In genomic region chr13:71065568-71065967, GRCm38 (mm10) we compare ENCODE assay signal across 16 mouse cellular contexts.
"Had no signal": no experiment of that assay in that cellular context is flagged by ENCODE, and none has a peak within 500 bp of the region (broad histone marks: within the 10 kb centered on the region; RNA-seq: fewer than 3 reads in every experiment).

No protein-coding gene starts in this region.

- H3K4me2 ChIP-seq: kidney, embryonic 15.5 days; limb, embryonic 13.5 days; liver, embryonic 15.5 days; midbrain, embryonic 13.5 days; neural tube, embryonic 15.5 days had no signal

- ATAC-seq: intestine, embryonic 16.5 days; lung, postnatal 0 days; midbrain, embryonic 13.5 days had no signal

- H3K4me1 ChIP-seq: liver, embryonic 15.5 days; neural tube, embryonic 15.5 days had no signal

- H3K9me3 ChIP-seq: kidney, embryonic 15.5 days; limb, embryonic 13.5 days; liver, embryonic 15.5 days; midbrain, embryonic 13.5 days; neural tube, embryonic 15.5 days had no signal

- H3K27ac ChIP-seq: kidney, embryonic 15.5 days; limb, embryonic 13.5 days; liver, embryonic 15.5 days; midbrain, embryonic 13.5 days; neural tube, embryonic 15.5 days had no signal

- DNase-seq: kidney, adult 2 months; kidney, postnatal 14 days; layer of hippocampus, postnatal 36 days; left cerebral cortex, postnatal 4 days; lung, adult 2 months; lung, postnatal 36 days; right cerebral cortex, postnatal 4 days; spleen, adult 18-20 months; thymus, postnatal 36 days had no signal

- H3K9ac ChIP-seq: kidney, embryonic 15.5 days; limb, embryonic 13.5 days; liver, embryonic 15.5 days; midbrain, embryonic 13.5 days; neural tube, embryonic 15.5 days had no signal

- H3K4me3 ChIP-seq: kidney, embryonic 15.5 days; limb, embryonic 13.5 days; liver, embryonic 15.5 days; midbrain, embryonic 13.5 days; neural tube, embryonic 15.5 days had no signal

- H3K27me3 ChIP-seq: limb, embryonic 13.5 days; liver, embryonic 15.5 days had no signal

- H3K36me3 ChIP-seq: kidney, embryonic 15.5 days; limb, embryonic 13.5 days; liver, embryonic 15.5 days; midbrain, embryonic 13.5 days; neural tube, embryonic 15.5 days had no signal
